Mouse (Mus musculus) adipocyte (in vitro differentiated cells): ENCODE measurements around the gene Rere.
"Not testable (repeated sequence)": the region's sequence is repeated elsewhere in the genome, so short reads cannot be mapped to it uniquely, and the experiment has no call there.

Experiments used
- DNase-seq: peaks from one replicate; pipeline ENCODE4 v3.0.0-alpha.2; 2016; ENCODE audit warnings: low spot score

Gene Rere

DNA sequence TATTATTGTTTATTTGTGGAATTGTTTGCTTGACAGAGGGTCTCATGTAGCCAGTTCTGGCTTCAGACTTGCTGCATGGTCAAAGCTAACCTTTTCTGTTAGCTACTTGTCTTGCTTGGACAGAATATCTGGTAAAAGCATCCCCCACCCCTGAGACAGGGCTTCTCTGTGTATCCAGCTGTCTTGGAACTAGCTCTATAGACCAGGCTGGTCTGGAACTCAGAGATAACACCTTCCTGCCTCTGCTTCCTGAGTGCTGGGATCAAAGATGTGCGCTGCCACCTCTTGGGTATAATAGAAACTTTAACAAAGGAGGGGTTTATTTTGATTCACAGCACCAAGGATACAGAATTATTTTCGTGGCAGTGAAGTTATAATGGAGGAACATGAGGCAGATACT is 304.4 kb downstream of the Rere start:
- no peak for DNase-seq

DNA sequence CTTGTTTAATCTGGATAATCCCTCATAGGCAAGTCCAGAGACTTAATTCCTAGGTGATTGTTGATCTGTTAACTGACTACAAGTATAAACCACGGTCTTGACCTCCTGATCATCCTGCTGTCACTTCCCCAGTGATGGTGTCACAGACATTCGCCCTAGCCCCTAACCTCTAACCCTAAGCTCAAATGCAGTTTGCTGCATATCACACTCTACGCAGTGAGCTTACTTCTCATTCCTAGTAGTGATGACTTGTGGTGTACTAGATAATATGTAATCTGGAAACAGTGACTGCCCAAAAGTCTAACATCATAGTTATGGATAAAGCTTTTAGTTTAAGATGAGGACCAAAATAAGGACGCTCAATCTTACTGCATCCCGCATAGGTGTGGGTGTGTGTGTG is 304.8 kb downstream of the Rere start:
- DNase-seq, result no peak

DNA sequence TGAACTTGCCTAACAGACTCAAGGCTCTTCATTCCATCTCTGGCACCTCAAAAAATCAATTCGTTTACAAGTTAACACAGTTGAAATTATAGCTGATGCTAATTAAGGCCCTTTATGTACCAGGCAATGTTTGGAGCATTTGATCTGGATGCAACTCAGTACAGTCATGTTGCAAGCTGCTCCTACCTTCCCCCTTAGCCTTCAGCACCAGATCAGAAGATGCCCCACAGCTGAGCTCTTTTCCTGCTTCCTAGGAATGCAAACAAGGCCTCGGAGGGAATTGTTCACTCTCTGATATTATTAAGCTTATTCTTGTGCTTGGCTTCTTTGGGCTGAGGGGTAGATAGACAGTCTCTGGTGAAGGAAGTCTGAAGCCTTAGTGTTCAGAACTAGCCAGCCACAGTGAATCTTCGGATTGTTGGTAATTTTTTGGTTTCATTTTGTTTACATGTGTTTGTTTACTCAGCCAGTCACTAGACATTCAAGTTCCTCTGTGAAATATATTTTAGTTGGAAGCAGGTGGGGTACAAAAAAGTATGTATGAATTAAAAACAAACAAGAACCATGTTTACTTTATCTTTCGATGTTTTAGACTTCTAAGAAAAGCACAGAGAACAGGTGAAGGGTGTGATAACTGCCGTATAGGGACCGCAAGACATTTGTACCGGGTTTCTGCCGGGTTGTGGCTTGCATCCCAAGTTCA is 306.3 kb downstream of the Rere start:
- DNase-seq, result no peak

DNA sequence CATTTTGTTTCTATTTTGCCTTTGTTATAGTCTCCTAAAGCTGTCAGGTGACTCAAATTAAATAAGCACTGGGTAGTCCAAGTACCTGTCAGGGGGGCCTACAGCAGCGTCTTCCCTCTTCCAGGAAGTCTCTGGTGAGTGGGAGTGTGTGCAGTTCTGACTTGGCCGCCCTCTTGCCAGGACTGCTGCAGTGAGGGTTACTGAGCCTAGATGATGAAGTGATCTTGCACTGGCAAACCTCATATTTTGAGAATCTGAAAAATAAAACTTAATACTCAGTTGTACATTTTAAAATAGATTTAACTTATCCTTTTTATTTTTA is 306.8 kb downstream of the Rere start:
- no peak for DNase-seq

DNA sequence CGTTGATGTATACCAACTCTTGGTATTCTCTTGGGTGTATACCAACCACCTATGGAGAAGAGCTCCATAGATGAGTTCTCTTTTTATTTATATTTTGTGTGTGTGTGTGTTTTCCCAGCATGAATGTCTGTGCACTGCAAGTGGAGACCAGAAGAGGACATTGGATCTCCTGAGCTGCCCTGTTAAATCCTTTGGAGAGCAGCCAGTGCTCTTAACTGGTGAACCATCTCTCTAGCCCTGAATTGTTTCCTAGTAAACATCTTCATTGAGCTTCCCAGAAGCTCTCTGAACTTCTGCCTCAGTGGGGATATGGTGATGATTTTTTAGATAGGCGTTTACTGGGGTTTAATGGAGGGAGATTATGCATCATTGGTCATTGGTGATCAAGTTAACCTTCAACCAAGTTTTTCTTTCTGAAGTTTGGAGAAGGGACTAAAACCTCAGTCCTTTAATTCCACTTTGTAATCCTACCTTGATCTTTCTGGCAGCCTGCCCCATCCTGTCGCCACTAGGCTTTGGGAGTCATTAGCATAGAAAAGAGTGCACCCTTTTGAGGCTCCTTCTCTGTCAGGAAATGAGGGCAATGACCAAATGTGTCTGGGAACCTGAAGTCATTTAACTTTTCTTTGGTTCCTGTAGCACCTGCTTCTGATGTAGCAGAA is 309.3 kb downstream of the Rere start:
- DNase-seq, result no peak

DNA sequence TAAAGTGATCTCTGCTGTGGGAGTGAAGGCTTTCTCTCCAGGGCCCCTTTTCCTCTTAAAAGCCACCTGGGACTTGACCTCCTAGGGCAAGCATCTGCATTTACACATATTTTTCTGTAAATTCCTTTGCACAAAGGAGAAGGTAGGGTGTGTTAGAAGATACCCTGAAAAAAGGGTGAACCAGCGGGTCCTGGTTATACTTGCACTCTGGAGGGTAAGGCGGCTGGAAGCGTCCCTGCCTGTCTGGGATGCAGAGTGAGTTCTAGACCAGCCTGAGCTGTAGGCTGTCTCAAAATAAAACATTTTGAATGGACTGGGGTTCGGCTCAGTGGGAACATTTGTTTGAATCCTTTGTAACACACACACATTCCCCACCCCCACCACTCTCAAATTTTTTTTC is 310.2 kb downstream of the Rere start:
- DNase-seq, result no peak

DNA sequence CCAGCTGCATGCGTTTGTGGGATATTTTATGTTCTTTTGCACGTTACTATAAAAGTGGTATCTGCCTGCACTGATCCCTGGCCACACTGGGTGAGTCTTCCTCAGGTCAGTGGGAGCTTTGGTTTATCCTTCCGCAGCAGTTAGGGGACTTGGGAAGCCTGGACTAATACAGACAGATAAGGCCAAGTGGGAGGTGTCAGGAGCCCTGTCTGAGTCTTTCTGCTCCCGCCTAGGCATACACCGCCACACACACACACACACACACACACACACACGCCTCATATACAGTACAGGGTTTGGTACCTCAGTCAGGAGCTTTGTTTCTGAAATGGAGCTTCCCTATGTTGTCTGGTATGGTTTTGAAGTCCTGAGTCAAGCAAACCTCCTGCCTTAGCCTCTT is 310.6 kb downstream of the Rere start:
- DNase-seq, result no peak

DNA sequence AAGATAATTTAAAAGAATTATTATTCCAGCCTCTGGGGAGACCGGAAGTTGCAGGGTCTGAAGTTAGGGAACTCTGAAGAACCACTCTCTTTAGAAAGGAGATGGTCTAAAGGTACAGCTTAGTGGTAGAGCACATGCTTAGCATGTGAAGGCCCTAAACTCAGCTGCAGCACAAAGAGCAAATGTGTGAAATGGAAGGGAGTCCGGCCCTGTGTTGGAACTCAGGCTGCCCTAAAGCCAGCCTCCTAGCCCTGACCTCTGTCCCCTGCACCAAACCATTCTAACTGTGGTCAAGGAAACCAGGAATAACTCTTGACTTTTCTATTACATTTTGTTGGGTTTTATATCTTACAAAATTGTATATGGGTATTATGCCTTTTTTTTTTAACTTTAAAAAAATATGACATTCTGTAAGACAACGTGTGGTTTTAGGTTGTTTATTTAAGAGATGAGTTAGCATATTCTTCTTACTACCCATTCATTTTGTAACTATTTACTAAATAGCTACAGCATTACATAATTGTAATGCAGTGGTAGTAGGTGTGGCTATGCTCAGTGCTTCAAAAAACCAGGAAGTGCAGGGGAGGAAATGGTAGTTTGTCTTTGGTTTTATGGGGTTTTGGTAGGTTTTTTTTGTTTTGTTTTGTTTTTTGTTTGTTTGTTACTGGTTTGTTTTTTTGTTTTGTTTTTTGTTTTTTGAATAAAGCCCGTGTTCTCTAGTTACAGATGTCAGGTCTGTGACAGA is 312.2 kb downstream of the Rere start:
- DNase-seq, result peak; percentile 56

DNA sequence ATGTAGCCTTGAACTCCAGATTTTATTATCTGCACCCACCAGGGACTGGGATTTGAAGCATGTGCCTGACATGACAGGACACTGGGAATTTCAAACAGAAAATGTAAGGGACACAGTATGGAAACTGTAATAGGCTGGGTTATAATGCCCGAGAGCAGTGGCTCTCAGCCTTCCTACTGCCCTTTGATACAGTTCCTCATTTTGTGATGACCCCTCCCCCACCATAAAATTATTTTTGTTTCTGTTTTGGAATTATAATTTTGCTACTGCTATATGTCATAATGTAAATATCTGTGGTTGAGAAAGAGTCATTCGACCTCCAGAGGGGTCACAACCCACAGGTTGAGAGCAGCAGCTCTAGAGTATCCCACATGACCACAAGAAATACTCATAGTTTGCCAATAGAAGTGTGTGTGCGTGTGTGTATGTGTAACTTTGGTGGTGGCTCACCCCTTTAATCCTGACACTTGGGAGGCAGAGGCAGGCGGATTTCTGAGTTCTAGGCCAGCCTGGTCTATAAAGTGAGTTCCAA is 312.9 kb downstream of the Rere start:
- DNase-seq, result no peak

DNA sequence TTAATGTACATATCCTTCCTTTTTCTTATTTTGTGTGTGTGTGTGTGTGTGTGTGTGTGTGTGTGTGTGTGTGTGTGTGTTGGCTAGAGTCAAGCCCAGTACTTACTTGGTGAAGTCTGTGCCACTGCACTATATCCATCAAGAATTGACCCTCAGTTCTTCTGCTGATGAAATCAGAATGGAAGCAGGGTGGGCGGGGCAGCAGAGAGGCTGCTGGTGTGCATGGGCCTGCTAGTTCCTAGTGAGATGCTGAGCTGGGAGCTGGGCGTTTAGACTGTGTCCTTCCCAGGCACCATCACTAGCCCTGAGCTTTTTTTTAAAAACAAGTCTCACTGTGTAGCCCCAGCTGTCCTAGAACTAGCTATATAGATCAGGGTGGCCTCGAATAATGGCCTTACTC is 313.6 kb downstream of the Rere start:
- DNase-seq, result no peak

DNA sequence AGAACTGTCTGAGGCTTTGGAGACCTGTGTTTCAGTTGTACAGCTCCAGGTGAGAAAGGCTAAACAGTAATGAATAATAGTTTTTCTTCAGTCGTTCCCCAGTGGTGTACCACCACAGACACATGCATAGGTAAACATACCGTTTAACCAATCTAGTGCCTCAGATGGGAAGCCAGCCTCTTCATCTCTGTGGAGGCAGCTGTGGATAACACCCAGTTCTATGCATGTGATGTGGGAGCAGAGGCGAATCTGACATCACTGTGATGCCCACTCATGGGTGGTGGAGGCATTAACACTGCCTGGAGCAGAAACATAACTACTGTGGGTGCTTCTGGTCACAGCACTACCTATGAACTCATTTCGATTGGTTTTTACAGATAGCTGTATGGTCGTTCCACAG is 314.5 kb downstream of the Rere start:
- DNase-seq, result no peak

DNA sequence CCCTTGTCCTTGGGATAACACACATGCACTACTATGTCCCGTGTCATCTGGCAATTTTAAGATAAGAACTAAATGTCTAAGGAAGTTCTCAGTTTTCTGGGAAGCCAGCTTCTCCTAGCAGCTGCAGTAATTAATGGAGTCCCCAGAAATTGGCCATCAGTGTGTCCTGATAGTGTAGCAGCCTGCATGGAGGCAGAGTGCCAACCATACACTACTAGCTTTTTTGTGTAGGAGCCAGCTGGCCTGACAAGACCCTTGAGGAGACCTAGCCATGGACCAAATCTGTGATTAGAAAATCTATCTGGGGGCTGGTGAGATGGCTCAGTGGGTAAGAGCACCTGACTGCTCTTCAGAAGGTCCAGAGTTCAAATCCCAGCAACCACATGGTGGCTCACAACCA is 317.2 kb downstream of the Rere start:
- no peak for DNase-seq

DNA sequence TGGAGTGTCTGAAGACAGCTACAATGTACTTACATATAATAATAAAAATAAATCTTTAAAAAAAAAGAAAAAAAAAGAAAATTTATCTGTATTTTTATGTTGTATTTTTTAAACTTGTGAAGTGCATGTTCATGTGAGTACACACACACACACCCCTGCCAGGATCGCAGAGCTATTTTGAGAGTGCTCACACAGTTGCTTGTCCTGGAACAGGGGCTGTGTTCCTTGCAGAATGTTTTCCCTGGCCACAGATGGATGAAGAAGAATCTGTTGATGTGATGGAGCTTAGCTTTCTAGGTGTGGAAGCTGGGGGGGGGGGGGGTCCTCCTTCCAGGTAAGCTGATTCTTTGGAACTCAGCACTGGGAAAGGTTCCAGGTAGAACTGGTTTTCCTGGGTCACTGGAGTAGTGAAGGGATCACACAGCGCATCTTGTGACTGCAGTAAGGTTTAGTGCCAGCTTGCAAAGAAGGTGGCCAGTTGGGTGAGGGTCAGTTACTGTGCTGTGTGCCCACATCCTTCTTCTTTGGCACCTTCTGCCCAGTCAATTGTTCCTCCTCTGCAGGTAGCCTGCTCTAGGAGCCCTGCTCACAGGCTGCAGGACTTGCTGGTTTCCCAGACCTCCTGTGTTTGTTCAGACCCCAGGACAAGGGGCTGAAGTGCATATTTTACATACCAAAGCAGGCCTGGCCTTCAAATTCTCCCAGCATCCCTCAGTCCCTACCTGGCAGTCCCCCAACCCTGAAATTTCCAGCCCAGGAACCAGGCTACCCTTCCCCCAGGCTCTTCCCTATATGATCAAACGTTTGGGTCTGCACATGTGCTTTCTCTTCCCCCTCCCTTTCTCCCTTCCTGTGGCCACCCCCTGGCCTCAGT is 317.9 kb downstream of the Rere start:
- DNase-seq, result no peak

DNA sequence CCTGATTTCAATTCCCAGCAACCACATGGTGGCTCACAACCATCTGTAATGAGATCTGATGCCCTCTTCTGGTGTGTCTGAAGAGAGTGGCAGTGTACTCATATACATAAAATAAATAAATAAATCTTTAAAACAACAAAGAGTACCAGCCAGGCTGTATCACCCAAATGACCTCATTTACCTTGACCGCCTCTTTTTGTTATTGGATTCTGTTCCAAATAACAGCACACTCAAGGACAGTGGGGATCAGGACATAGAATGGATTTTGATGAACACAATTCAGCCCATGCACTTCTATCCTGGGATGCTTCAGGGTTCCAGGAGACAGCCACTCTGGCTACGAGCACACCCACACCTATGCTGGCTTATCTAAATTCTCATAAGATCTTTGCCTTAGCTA is 319.1 kb downstream of the Rere start:
- DNase-seq, result not testable (repeated sequence)

DNA sequence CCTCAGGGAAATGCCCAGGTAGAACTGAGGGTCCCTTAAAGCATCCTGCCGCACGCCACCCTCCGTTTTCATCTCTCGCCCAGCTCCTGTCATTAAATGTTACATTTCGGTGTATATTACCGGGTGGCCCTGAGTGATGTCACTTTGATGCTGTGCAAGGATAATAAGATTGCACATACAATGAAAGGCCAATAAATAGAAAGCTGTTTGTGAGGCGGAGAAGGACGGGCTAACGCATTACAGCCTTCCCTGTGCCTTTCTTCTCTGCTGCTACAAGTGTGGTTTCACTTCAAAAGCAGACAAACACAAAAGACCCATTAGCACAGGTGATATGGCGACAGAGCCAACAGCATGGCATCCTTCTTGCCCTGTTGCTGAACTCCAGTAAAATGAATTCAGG is 320.0 kb downstream of the Rere start:
- DNase-seq, result no peak

DNA sequence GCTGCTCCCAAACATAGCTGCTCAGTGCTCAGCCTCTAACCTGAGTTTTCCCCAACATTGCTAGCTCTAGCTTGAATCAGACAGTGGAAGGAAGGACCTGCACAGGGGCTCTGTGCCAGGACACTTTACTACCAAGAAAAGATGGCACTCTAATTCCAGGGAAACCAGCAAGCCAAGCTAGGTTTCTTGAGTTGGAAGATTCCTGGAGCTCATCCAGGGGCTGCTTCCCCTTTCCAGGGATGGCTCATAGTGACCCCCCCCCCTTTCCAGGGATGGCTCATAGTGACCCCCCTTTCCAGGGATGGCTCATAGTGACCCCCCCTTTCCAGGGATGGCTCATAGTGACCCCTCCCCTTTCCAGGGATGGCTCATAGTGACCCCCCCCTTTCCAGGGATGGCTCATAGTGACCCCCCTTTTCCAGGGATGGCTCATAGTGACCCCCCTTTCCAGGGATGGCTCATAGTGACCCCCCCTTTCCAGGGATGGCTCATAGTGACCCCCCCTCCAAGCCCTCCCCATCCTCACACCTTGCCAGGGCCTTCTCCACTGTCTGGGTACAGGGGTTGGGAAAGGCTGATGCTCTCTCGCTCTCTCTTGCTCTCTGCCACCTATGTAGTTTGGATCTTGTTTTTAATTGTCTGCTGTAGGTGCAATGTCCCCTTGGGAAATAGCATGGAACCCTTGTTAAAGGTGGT is 322.1 kb downstream of the Rere start:
- DNase-seq, result no peak

DNA sequence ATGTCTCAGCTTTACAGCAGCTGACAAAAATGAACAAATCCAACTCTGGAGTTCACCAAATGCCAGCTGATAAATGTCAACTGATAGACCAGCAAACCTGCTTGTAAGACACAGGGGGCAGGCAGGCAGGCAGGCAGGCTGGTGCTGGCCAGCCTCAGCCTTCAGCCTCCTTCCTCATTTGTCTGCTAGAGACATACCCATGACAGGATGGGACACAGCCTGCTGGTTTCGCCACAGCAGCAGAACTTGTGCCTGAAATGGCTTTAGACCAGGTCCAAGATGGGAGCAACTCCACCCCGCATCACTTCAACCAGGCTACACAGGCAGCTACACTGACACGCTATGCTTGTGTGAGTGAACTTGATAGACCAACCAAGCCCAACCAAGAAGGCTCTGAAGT is 324.4 kb downstream of the Rere start:
- DNase-seq, result no peak

DNA sequence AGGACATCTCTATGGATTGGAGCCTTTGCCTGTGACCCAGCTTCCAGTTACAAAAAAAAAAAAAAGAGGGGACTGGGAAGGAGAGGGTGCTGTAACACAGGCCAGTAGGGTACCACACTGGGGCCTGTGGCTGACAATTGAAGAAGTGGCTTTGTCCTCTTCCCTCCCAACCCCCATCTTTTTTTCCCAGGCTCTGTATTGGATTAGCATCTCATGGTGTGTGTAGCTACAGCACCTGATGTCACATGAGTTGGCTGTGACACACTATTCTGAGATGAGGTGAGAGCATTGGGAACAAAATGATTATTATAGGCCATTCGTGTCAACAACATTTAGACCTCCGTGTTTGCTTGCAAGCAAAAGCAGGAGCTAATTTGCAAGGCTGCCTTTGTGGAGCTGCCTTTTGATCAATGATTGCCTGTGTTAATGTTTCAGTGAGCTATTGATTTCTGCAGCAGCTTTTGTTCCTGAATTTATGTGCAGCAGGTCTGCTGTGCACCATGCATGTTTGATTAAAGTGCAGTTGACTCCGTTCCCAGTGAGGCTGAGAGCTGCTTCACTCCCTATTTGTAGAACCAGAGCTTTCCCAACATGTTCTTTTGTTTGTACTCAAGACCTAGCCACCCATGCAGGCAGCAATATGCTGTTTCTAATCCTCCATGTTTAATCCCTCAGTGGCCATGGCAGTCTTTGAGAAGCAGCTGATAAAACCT is 325.2 kb downstream of the Rere start:
- DNase-seq, result no peak

DNA sequence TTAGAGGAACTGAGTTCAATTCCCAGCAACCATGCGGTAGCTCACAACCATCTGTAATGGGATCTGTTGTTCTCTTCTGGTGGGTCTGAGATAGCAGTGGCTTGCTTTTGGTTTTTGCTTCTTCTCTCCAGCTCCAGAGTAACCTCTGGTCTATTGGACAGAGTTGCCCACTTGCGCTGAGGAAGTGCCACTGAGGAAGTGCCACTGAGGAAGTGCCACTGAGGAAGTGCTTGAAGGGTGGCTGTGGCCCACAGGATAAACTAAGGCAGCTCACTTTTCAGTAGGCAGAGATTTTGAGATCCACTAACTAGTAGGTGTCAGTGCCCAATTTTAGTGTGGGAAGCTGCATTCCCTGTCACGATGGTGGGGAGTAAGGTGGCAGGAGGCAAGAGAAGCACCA is 327.2 kb downstream of the Rere start:
- no peak for DNase-seq

DNA sequence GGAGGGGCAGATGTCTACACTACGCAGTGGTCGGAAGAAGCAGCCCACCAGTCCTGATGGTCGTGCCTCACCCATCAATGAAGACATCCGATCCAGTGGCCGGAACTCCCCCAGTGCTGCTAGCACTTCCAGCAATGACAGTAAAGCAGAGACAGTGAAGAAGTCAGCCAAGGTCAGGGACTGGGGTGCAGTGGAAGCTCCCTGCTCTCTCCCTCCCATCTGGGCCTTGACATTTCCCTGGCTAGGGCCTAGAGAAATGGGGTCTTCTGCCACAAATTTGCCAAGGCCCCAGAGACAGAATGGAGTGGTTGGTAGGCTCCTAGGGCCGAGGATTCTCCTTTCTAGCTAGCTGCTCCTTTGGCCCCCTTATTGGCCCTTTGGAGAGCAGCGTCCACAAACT is 332.3 kb downstream of the Rere start:
- no peak for DNase-seq
